Mouse (Mus musculus): ENCODE data around the gene Gtf2ird1. TPM values are rescaled to one million over a fixed set of nuclear protein-coding genes. Genes with fewer than 3 reads are reported as not detected.

The Gtf2ird1 gene
- total and polyA plus RNA-seq, 2 experiments: 6.5 to 15.3 TPM

DNA sequence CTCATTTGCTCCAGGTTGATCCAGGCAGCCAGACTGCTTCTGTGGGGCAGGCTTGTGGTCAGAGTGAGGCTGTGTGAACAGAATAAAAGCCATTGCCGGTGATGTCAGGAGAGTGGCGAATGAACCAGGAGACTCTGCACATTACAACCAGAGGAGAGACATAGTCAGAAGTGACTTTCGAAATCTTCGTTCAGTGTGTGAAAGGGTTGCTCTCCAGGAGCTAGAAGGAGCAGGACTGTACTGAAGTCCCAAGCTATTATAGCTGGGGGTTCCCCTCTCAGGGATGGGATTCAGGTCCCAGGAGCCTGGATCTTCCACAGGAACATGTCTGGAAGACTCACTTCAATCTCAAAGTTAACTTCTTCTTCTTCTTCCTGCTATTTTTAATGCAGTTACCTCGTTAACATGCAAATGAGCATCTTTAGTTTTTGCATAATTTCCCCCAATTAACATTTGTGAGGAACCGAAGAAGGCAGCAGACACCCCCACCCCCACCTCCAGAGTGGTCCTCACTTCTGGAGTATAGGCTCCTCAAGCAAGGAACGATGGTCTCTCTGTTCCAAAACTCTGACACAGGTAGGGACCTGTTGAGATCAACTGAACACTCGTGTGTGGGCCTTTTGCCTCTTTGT lies 14.1 kb upstream of the Gtf2ird1 start:
- no peak overlapping the region for H3K27ac ChIP-seq (replicated peaks; ENCODE audit: insufficient read depth, low read depth, low read length)

DNA sequence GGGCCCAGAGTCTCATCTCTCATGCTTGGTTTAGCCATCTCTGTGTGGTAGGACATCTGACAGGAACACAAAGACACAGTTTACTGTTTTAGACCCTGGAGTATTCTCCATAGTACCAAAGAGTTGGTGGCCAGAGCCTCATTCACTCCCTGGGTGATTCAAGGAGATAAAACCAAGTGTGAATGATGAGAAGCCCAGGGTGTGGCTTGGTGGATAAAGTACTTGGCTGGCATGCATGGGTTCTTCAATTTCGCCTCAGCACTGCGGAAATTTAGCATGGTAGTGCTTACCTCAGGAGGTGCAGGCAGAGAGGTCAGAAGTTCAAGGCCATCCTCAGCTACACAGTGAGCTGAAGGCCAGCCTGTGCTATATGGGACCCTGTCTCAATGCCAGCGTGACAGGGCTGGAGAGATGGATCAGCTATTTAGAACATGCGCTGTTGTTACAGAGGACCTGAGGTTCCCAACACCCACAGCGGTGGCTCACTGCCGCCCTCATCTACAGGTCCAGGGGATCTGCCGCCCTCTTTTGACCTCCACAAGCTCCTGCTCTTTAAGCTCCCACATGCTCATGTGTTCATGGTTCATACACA lies 13.1 kb upstream of the Gtf2ird1 start:
- no peaks in the 10 kb centered on the region for H3K79me2 ChIP-seq (ENCODE audit: control insufficient read depth, insufficient read depth, low read length)
- H3K4me3 ChIP-seq (ENCODE audit: insufficient read depth, low read depth, low read length): no peak overlapping the region
- H3K4me1 ChIP-seq (ENCODE audit: control insufficient read depth, insufficient read depth, low read length): no peaks in the 10 kb centered on the region
- TF ChIP-seq CTCF (IDR thresholded peaks at IDR 0.05; ENCODE audit: low read depth, low read length) (no peak), POLR2A (IDR thresholded peaks at IDR 0.05; ENCODE audit: extremely low read depth, insufficient read depth, low read length) (no peak)
- DNase-seq (ENCODE audit: extremely low read depth, low read depth, low spot score): no peak
- no peaks in the 10 kb centered on the region for H3K36me3 ChIP-seq (ENCODE audit: control insufficient read depth, insufficient read depth, low read length)
- H3K27ac ChIP-seq (replicated peaks; ENCODE audit: insufficient read depth, low read depth, low read length): no peak overlapping the region
- WGBS: 94% methylated on average over 7 of the region's 7 CpGs
- no peaks in the 10 kb centered on the region for H3K27me3 ChIP-seq (ENCODE audit: control insufficient read depth, insufficient read depth, low read length)
- H3K9ac ChIP-seq (ENCODE audit: low read depth, low read length): no peak overlapping the region

More for the DNA sequence above, 14.1 kb upstream of the Gtf2ird1 start:
- 88% methylated on average over 8 of the region's 8 CpGs for WGBS
- Histone ChIP-seq H3K79me2 (ENCODE audit: control insufficient read depth, insufficient read depth, low read length) (no peaks in the 10 kb centered on the region), H3K36me3 (ENCODE audit: control insufficient read depth, insufficient read depth, low read length) (no peaks in the 10 kb centered on the region), H3K4me3 (ENCODE audit: insufficient read depth, low read depth, low read length) (no peak overlapping the region), H3K4me1 (ENCODE audit: control insufficient read depth, insufficient read depth, low read length) (no peaks in the 10 kb centered on the region), H3K27me3 (ENCODE audit: control insufficient read depth, insufficient read depth, low read length) (no peaks in the 10 kb centered on the region), H3K9ac (ENCODE audit: low read depth, low read length) (no peak overlapping the region)
- TF ChIP-seq CTCF (IDR thresholded peaks at IDR 0.05; ENCODE audit: low read depth, low read length) (no peak), POLR2A (IDR thresholded peaks at IDR 0.05; ENCODE audit: extremely low read depth, insufficient read depth, low read length) (no peak)
- DNase-seq (ENCODE audit: extremely low read depth, low read depth, low spot score): no peak

DNA sequence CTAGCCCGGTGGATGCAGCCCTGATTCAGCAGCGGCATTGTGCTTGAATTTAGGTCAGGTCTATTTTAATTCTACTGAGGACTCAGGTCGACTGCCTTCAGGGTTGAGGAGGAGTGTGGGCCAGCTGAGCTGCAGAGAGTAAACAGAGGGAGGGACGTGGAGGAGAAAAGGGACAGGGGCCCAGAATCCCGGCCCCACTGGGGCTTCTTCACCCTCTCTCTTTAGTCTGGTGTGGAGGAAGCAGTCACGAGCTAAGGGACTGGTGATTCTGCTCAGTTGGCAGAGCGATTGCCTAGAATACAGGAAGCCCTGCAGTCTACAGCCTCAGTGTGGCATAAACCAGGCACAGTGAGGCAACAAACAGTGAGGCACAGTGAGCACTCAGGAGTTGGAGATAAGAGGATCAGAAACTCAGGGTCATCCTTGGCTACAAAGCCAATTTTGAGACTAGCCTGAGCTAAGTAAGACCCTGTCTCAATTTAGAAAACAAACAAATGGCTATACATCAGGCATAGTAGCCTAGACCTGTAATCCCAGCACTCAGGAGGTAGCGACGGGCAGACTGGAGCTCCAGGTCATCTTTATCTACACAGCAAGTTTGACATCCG lies 11.7 kb upstream of the Gtf2ird1 start:
- Histone ChIP-seq H3K27me3 (ENCODE audit: control insufficient read depth, insufficient read depth, low read length) (no peaks in the 10 kb centered on the region), H3K79me2 (ENCODE audit: control insufficient read depth, insufficient read depth, low read length) (no peaks in the 10 kb centered on the region), H3K9ac (ENCODE audit: low read depth, low read length) (no peak overlapping the region), H3K27ac (replicated peaks; ENCODE audit: insufficient read depth, low read depth, low read length) (no peak overlapping the region), H3K36me3 (ENCODE audit: control insufficient read depth, insufficient read depth, low read length) (no peaks in the 10 kb centered on the region), H3K4me1 (ENCODE audit: control insufficient read depth, insufficient read depth, low read length) (no peaks in the 10 kb centered on the region), H3K4me3 (ENCODE audit: insufficient read depth, low read depth, low read length) (no peak overlapping the region)
- no peak for DNase-seq (ENCODE audit: extremely low read depth, low read depth, low spot score)
- TF ChIP-seq CTCF (IDR thresholded peaks at IDR 0.05; ENCODE audit: low read depth, low read length): no peak
- WGBS: 83% methylated on average over 10 of the region's 10 CpGs

GRCm38 (mm10) chr5:134467030-134467549 lies 10.6 kb upstream of the Gtf2ird1 start:
- TF ChIP-seq CTCF (IDR thresholded peaks at IDR 0.05; ENCODE audit: low read depth, low read length): no peak
- TF ChIP-seq POLR2A (IDR thresholded peaks at IDR 0.05; ENCODE audit: extremely low read depth, insufficient read depth, low read length): no peak
- WGBS: 73% methylated on average over 8 of the region's 8 CpGs
- Histone ChIP-seq H3K4me1 (ENCODE audit: control insufficient read depth, insufficient read depth, low read length) (no peaks in the 10 kb centered on the region), H3K79me2 (ENCODE audit: control insufficient read depth, insufficient read depth, low read length) (no peaks in the 10 kb centered on the region), H3K27me3 (ENCODE audit: control insufficient read depth, insufficient read depth, low read length) (no peaks in the 10 kb centered on the region), H3K9ac (ENCODE audit: low read depth, low read length) (no peak overlapping the region), H3K4me3 (ENCODE audit: insufficient read depth, low read depth, low read length) (no peak overlapping the region), H3K27ac (replicated peaks; ENCODE audit: insufficient read depth, low read depth, low read length) (no peak overlapping the region), H3K36me3 (ENCODE audit: control insufficient read depth, insufficient read depth, low read length) (no peaks in the 10 kb centered on the region)
- DNase-seq (ENCODE audit: extremely low read depth, low read depth, low spot score): no peak

DNA sequence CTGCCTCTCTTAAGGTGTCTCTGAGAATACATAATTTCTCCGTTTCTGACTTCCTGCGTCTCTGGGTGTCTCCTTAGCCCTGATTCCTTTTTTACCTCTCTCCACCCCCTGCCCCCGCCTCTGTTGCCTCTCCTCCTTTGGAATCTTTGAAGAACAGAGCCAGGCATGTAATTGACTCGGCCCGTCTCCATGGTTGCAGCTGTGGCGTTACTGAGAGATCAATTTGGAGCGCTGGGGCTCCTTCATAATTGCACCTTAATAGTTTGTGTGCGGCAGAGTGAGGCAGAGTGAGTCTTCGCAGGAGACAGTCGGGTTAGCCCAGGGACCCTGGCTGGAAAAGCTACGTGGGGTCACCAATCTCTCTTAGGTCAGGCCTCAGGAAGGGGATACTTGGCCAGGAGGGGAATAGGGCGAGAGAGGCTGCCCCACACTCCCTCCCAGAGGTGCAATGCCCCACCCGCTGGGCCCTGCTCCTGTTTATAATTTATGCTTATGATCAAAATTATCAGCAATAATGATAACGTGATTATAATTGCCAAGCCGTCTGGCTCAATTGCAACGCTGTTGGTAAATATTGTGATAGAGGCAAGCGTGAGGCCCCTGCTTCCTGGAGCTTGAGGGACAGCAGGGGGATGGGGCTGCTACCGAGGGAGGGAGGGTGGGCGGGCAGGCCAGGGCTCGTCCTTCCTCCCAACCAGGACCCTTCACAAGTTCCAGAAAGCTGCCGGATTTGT lies 9.9 kb upstream of the Gtf2ird1 start:
- WGBS: 69% methylated on average over 21 of the region's 21 CpGs
- no peak overlapping the region for H3K27ac ChIP-seq (replicated peaks; ENCODE audit: insufficient read depth, low read depth, low read length)
- no peak for TF ChIP-seq CTCF (IDR thresholded peaks at IDR 0.05; ENCODE audit: low read depth, low read length)
- TF ChIP-seq POLR2A (IDR thresholded peaks at IDR 0.05; ENCODE audit: extremely low read depth, insufficient read depth, low read length): no peak
- H3K79me2 ChIP-seq (ENCODE audit: control insufficient read depth, insufficient read depth, low read length): no peaks in the 10 kb centered on the region
- H3K27me3 ChIP-seq (ENCODE audit: control insufficient read depth, insufficient read depth, low read length): no peaks in the 10 kb centered on the region
- no peak overlapping the region for H3K9ac ChIP-seq (ENCODE audit: low read depth, low read length)
- H3K36me3 ChIP-seq (ENCODE audit: control insufficient read depth, insufficient read depth, low read length): no peaks in the 10 kb centered on the region
- H3K4me1 ChIP-seq (ENCODE audit: control insufficient read depth, insufficient read depth, low read length): no peaks in the 10 kb centered on the region
- DNase-seq (ENCODE audit: extremely low read depth, low read depth, low spot score): no peak
- no peak overlapping the region for H3K4me3 ChIP-seq (ENCODE audit: insufficient read depth, low read depth, low read length)
